Comparison of ENCODE assay signal across 20 mouse cellular contexts in the genomic region with DNA sequence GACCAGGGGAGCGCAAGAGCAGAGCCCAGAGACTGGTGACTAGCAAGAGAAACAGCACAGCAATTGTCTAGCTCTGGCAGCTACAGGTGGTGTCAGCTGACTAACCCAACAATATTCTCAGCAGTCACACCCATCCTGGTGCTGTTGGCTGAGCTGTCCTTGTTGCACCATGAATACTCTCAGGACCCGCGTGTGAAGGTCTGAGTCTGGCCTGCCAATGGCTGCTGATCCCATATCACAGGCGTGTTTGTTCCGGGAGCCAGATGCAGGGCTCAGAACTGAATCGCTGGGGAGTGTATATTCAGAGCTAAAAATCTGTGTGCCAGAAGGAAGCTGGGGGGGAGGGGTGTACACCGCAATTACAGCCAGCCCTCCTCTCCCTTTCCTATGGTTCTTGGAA.
A peak's percentile ranks its signal among the peaks of the same experiment; 100 is the strongest.
DNase-seq lines count a peak whose midpoint lies in the region; TF ChIP-seq lines count a peak whose summit lies in the region.
"Had no signal": no experiment of that assay in that cellular context is flagged by ENCODE, and none has a peak within 500 bp of the region (broad histone marks: within the 10 kb centered on the region; RNA-seq: fewer than 3 reads in every experiment).

No protein-coding gene starts in this region.

- no peak overlapping the region for H3K27ac ChIP-seq in heart, embryonic 10.5 days
- H3K27ac ChIP-seq: embryonic facial prominence, embryonic 15.5 days; forebrain, embryonic 10.5 days; heart, adult 2 months; hindbrain, embryonic 12.5 days had no signal

- H3K4me1 ChIP-seq in heart, embryonic 10.5 days, result peaks cover 4% of the 10 kb centered on the region; the same call in 1 of the 2 replicates
- H3K4me1 ChIP-seq in E14TG2a.4 (replicated peaks; ENCODE audit: low read depth, low read length), result peaks cover 75% of the 10 kb centered on the region

- WGBS in heart, embryonic 10.5 days, result 76% methylated on average over 7 of the region's 7 CpGs

- H3K9me3 ChIP-seq in heart, embryonic 10.5 days, result no peaks in the 10 kb centered on the region
- H3K9me3 ChIP-seq in E14TG2a.4 (ENCODE audit: low read length), result no peaks in the 10 kb centered on the region
- H3K9me3 ChIP-seq: embryonic facial prominence, embryonic 15.5 days; forebrain, embryonic 10.5 days; heart, embryonic 12.5 days; hindbrain, embryonic 12.5 days had no signal

- 0 out of 2 replicates have a peak, but pooled peaks cover 9% of the 10 kb centered on the region for H3K27me3 ChIP-seq in heart, embryonic 10.5 days (ENCODE audit: insufficient read depth, poor library complexity, severe bottlenecking)
- H3K27me3 ChIP-seq in E14TG2a.4 (ENCODE audit: insufficient read depth, low read length), result peaks cover 16% of the 10 kb centered on the region
- H3K27me3 ChIP-seq: CH12.LX; embryonic facial prominence, embryonic 15.5 days; heart, embryonic 12.5 days had no signal

- no peak overlapping the region for H3K4me3 ChIP-seq in heart, embryonic 10.5 days
- H3K4me3 ChIP-seq in E14TG2a.4 (replicated peaks; ENCODE audit: low read length), result peak overlapping the region; percentile 49
- H3K4me3 ChIP-seq: embryonic facial prominence, embryonic 15.5 days; erythroblast, embryonic 14.5 days; forebrain, embryonic 10.5 days; heart, adult 2 months; heart, embryonic 12.5 days; hindbrain, embryonic 12.5 days had no signal

- TF ChIP-seq CTCF in E14TG2a.4 (conservative IDR thresholded peaks at IDR 0.05; ENCODE audit: low read length), result no peak

- no peaks in the 10 kb centered on the region for H3K36me3 ChIP-seq in heart, embryonic 10.5 days
- H3K36me3 ChIP-seq in E14TG2a.4 (ENCODE audit: insufficient read depth, low read length), result no peaks in the 10 kb centered on the region
- H3K36me3 ChIP-seq: embryonic facial prominence, embryonic 15.5 days; forebrain, embryonic 10.5 days; G1E; heart, embryonic 12.5 days; hindbrain, embryonic 12.5 days had no signal

- intact Hi-C loops in heart, postnatal 36 days (cut with DNase I), result no loop called here

- DNase-seq in cerebellum, adult 9-11 months, result peak; percentile 28
- no peak for DNase-seq in cerebellum, postnatal 4 days (ENCODE audit: low spot score in 2 of 2)
- peak; percentile 53 for DNase-seq in heart, embryonic 10.5 days (ENCODE audit: low spot score)
- DNase-seq in heart, postnatal 36 days, result no peak
- peak; percentile 39 for DNase-seq in ZHBTc4 (ENCODE audit: low read depth, low spot score)
- DNase-seq: adrenal gland, postnatal 10 days; cerebellum, adult 11 months; embryo, embryonic 11 days; gastrocnemius, postnatal 10 days; heart, adult 2 months; heart, postnatal 4 days; kidney, adult 11 months had no signal

Comparison
In these comparisons a context has a peak if more than half of its experiments do, and no peak if none do; other contexts are left out.
1. DNase-seq: peak in cerebellum, adult 9-11 months (single experiment), heart, embryonic 10.5 days (single experiment) and ZHBTc4 (single experiment); none in cerebellum, postnatal 4 days (0 of 2) and heart, postnatal 36 days (0 of 2).